Mouse (Mus musculus) intestine, embryonic 14.5 days (tissue): ENCODE data around the gene Eef1akmt3. TPM values are rescaled to one million over a fixed set of nuclear protein-coding genes. Genes with fewer than 3 reads are reported as not detected.

ENCODE experiments used
- ATAC-seq: fragments of 200-750 bp; cut with Nextera tagmentation; replicated peaks from 2 replicates; pipeline ENCODE4 v1.8.0; 2017; ENCODE audit warnings: low read depth, moderate number of reproducible peaks, moderate TSS enrichment, moderate library complexity; ENCODE audit not compliant: low FRiP score, low TSS enrichment
- DNase-seq: peaks from one replicate; pipeline ENCODE4 v3.0.0-alpha.2; 2018; ENCODE audit warnings: low spot score
- H3K27ac ChIP-seq: fragments of 300-500 bp; sonication (generic); 2 replicates; pipeline ENCODE4 v1.5.1; 2014; ENCODE audit warnings: low read depth, mild to moderate bottlenecking, control low read depth
- H3K27me3 ChIP-seq: fragments of 300-500 bp; sonication (generic); replicated peaks from 2 replicates; pipeline ENCODE4 v1.6.1; 2014; ENCODE audit warnings: low read length, control low read depth; ENCODE audit not compliant: control insufficient read depth, insufficient read depth
- H3K36me3 ChIP-seq: fragments of 300-500 bp; sonication (generic); 2 replicates; pipeline ENCODE4 v1.6.1; 2014; ENCODE audit warnings: low read length, control low read depth; ENCODE audit not compliant: control insufficient read depth, insufficient read depth
- H3K4me1 ChIP-seq: fragments of 300-500 bp; sonication (generic); replicated peaks from 2 replicates; pipeline ENCODE4 v1.6.1; 2014; ENCODE audit warnings: low read length, control low read depth, mixed read lengths; ENCODE audit not compliant: control insufficient read depth, insufficient read depth
- H3K4me2 ChIP-seq: fragments of 300-500 bp; sonication (generic); 2 replicates; pipeline ENCODE4 v1.6.1; 2014; ENCODE audit warnings: low read length
- H3K4me3 ChIP-seq: fragments of 300-500 bp; sonication (generic); 2 replicates; pipeline ENCODE4 v1.5.1; 2014; ENCODE audit warnings: low read depth, low read length, control low read depth, mixed read lengths
- H3K9ac ChIP-seq: fragments of 300-500 bp; sonication (generic); 2 replicates; pipeline ENCODE4 v1.6.1; 2014; ENCODE audit warnings: mild to moderate bottlenecking, low read length
- H3K9me3 ChIP-seq: fragments of 300-500 bp; sonication (generic); 2 replicates; pipeline ENCODE4 v1.6.1; 2016; ENCODE audit warnings: low read length, control low read depth; ENCODE audit not compliant: control insufficient read depth
- WGBS: fragments of 180-500 bp; shearing (Covaris S2); extraction: QIAGEN DNeasy Blood & Tissue Kit; methylation state at CpG from one replicate; pipeline ENCODE4 v1.1.7; 2014; 5-methylcytosine and 5-hydroxymethylcytosine counted together
- polyA plus RNA-seq: library from polyadenylated mRNA; unstranded; fragments of >200 nt; fragmentation: Nextera tagmentation; extraction: Ambion mirVana; gene quantifications from 2 replicates; pipeline ENCODE4 v1.2.1, GENCODE M21; 2014

Eef1akmt3 gene
- polyA plus RNA-seq, 1 experiment from 2014 or later = 0.50 TPM

GRCm38 (mm10) chr10:127037641-127038040, 3.7 kb downstream of the Eef1akmt3 start:
- ATAC-seq (no peak), DNase-seq (no peak)
- Histone ChIP-seq H3K27ac (no peak overlapping the region), H3K4me1 (peaks cover 4% of the 10 kb centered on the region), H3K36me3 (no peaks in the 10 kb centered on the region), H3K9me3 (no peaks in the 10 kb centered on the region), H3K4me3 (no peak overlapping the region), H3K9ac (no peak overlapping the region), H3K27me3 (peaks cover 10% of the 10 kb centered on the region; the same call in 1 of the 2 replicates), H3K4me2 (no peak overlapping the region)
- 75% methylated on average over 12 of the region's 12 CpGs for WGBS

GRCm38 (mm10) chr10:127036273-127036672, 5.0 kb downstream of the Eef1akmt3 start:
- H3K9ac ChIP-seq = no peak overlapping the region
- no peaks in the 10 kb centered on the region for H3K4me1 ChIP-seq
- H3K27me3 ChIP-seq = peaks cover 10% of the 10 kb centered on the region; the same call in 1 of the 2 replicates
- no peak for DNase-seq
- no peaks in the 10 kb centered on the region for H3K9me3 ChIP-seq
- no peak overlapping the region for H3K4me3 ChIP-seq
- no peaks in the 10 kb centered on the region for H3K36me3 ChIP-seq
- no peak overlapping the region for H3K4me2 ChIP-seq
- 81% methylated on average over 12 of the region's 12 CpGs for WGBS
- H3K27ac ChIP-seq = no peak overlapping the region
- no peak for ATAC-seq

DNA sequence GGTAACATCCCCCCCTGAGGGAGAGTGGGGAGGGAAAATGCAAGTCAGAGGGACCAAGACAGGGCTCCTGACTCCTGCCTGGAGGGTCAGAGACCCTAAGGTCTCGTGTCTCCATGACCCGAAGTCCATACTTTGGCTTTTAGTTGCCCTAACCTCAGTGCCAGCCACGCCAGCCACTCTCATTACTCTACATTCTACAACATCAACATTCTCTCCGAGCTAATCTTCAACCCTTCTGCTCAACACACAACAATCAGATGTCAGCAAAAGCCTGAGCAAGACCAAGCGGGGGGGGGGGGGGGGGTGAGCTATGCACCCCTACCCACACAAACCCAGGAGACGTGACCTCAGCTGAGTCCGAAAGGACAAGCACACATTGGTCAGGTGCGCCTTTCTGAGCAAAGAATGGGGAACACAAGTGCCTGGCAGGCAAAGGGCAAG, 8.0 kb downstream of the Eef1akmt3 start:
- 84% methylated on average over 8 of the region's 8 CpGs for WGBS
- Histone ChIP-seq H3K4me1 (no peaks in the 10 kb centered on the region), H3K27me3 (no peaks in the 10 kb centered on the region), H3K9ac (no peak overlapping the region), H3K4me3 (no peak overlapping the region), H3K4me2 (no peak overlapping the region), H3K9me3 (no peaks in the 10 kb centered on the region), H3K36me3 (peaks cover 11% of the 10 kb centered on the region), H3K27ac (no peak overlapping the region)
- ATAC-seq = no peak
- no peak for DNase-seq

DNA sequence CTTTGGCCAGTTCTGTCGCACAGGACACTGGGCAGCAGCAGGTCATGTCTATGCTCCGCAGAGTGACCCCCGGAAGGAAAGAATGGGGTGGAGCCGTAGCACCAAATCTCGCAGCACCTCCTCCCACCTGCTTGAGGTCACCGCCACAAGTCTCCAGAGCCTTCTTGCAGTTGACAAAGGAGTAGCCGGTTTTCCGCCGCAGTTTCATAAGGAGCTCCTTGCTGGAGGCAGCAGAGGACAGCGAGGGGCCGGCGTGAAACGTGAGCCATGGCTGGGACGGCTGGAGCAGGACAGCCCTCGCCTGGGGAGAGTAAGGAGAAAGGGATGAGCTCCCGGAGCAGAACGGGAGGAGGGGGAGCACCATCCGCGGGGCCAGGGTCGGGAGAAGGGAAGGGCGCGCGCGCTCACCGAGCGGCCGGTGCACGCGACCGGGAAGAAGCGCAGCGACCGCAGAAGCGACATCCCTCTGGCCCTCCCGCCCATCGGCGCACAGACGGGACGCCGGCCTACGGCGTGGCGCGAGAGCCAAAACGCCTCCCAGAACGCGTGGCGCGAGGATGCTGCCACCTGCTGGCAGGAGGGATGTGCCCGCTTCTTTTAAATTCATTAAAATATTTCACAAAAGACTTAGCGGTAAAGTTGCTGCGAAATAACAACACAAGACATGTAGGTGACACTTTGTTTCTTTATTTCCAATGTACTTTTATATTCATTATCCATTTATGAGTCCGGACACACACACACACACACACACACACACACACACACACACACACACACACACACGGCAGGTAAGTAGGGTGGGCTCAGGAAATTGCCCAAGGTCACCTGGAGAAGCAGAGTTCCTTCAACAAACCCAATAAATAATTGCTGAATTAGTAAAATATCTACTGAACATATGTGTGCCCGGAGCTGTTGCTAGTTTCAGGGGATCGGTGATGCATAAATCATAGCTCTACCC, 10.7 kb downstream of the Eef1akmt3 start, which contains the start of gene Tsfm:
Gene Tsfm (minus strand): TSS at position 505 of the 961 bp plus-strand sequence.
- H3K27me3 ChIP-seq = no peaks in the 10 kb centered on the region
- H3K4me3 ChIP-seq = peak within 1 kb of the TSS; percentile 93
- DNase-seq (peak; percentile 94), ATAC-seq (peak; percentile 87)
- peak within 1 kb of the TSS; percentile 79 for H3K9ac ChIP-seq
- H3K27ac ChIP-seq = peak within 1 kb of the TSS; percentile 43; the same call in 1 of the 2 replicates
- H3K36me3 ChIP-seq = peaks cover 38% of the 10 kb centered on the region
- no peaks in the 10 kb centered on the region for H3K4me1 ChIP-seq
- WGBS = 5% methylated on average over 56 of the region's 56 CpGs
- H3K4me2 ChIP-seq = peak within 1 kb of the TSS; percentile 67
- no peaks in the 10 kb centered on the region for H3K9me3 ChIP-seq

DNA sequence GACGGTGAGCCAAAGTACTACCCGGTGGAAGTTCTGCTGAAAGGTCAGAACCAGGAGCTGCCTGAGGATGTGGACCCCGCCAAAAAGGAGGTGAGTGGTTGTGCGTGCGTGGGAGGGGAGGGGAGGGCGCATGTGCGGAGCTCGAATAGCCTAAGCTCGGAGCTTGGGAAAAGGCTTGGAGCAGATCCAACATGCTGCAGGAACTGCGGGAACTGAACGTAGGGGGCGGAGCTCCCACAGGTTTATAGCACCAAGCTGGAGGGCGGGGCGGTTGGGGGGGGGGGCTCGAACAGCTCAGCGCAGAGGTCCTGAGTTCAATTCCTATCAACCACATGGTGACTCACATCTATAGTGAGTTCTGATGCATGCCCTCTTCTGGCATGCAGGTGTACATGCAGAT, 22.9 kb downstream of the Eef1akmt3 start:
- 77% methylated on average over 16 of the region's 16 CpGs for WGBS
- no peak overlapping the region for H3K27ac ChIP-seq
- peaks cover 16% of the 10 kb centered on the region for H3K36me3 ChIP-seq
- H3K4me2 ChIP-seq = no peak overlapping the region
- H3K9ac ChIP-seq = no peak overlapping the region
- H3K4me3 ChIP-seq = no peak overlapping the region
- DNase-seq = no peak
- no peak for ATAC-seq
- H3K9me3 ChIP-seq = no peaks in the 10 kb centered on the region
- H3K4me1 ChIP-seq = no peaks in the 10 kb centered on the region
- no peaks in the 10 kb centered on the region for H3K27me3 ChIP-seq

- no peak for ATAC-seq
- Histone ChIP-seq H3K9me3 (no peaks in the 10 kb centered on the region), H3K4me1 (no peaks in the 10 kb centered on the region), H3K4me2 (no peak overlapping the region), H3K36me3 (peaks cover 4% of the 10 kb centered on the region; the same call in 1 of the 2 replicates), H3K27me3 (no peaks in the 10 kb centered on the region), H3K27ac (no peak overlapping the region), H3K4me3 (no peak overlapping the region), H3K9ac (no peak overlapping the region)
- WGBS = 16% methylated on average over 2 of the region's 2 CpGs
- no peak for DNase-seq
Measured at GRCm38 (mm10) chr10:127017071-127017470, 24.2 kb downstream of the Eef1akmt3 start.

DNA sequence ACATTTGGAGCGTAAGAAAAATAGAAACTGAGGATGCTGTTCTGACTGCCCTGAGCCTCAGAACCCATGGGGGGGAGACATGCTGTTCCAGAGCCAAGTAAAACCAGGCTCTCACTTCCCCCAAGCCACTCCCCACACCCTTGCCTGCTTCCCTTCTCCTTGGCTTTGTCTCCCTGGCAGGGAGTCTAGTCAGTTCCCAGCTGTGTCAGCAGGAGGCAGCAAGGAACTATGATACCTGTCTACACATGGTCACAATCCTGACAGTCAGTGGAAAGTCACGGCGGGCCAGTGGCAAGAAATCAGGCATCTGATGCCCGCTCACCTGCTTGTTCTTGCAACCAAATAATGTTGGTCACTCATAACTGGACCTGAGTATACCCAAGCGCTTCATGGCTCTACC, 24.8 kb downstream of the Eef1akmt3 start:
- WGBS = 54% methylated on average over 5 of the region's 5 CpGs
- Histone ChIP-seq H3K27ac (no peak overlapping the region), H3K9me3 (no peaks in the 10 kb centered on the region), H3K4me1 (no peaks in the 10 kb centered on the region), H3K4me3 (no peak overlapping the region), H3K4me2 (no peak overlapping the region), H3K9ac (no peak overlapping the region), H3K27me3 (no peaks in the 10 kb centered on the region), H3K36me3 (no peaks in the 10 kb centered on the region)
- DNase-seq = no peak
- ATAC-seq = no peak

DNA sequence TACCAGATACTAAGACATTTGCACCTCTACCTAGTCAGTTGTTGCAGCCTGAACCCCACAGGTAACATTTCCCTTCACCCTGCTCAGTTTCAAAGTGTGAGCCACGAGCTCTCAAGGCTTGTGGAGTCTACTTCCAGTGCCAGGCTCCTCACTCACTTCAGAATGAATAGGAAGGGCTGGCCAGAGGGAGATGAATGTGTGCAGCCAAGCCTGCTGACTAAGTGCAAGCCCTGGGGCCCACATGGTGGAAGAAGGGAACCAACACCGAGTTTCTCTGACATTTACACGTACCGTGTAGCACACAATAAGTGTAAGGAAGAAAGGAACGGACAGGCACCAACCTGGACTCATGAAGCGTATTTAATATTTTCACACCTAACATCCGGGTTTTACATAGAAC, 37.5 kb downstream of the Eef1akmt3 start:
- no peak overlapping the region for H3K9ac ChIP-seq
- peaks cover 18% of the 10 kb centered on the region for H3K36me3 ChIP-seq
- no peak for ATAC-seq
- H3K4me1 ChIP-seq = no peaks in the 10 kb centered on the region
- no peaks in the 10 kb centered on the region for H3K9me3 ChIP-seq
- no peak overlapping the region for H3K4me3 ChIP-seq
- H3K27ac ChIP-seq = no peak overlapping the region
- no peaks in the 10 kb centered on the region for H3K27me3 ChIP-seq
- no peak for DNase-seq
- H3K4me2 ChIP-seq = no peak overlapping the region
- WGBS = 77% methylated on average over 7 of the region's 7 CpGs
